Mouse (Mus musculus) adrenal gland, postnatal 14 days (tissue): ENCODE data around the gene Ptpra. TPM values are rescaled to one million over a fixed set of nuclear protein-coding genes. Genes with fewer than 3 reads are reported as not detected.

Experiments used
- DNase-seq: peaks from one replicate; pipeline ENCODE4 v3.0.0; 2021; ENCODE audit warnings: mixed read lengths
- total RNA-seq: library from RNA; stranded (reverse); gene quantifications from 2 replicates; pipeline ENCODE4 v1.2.3, GENCODE M21; 2021

Ptpra gene
- total RNA-seq, 1 experiment from 2014 or later = 101 TPM

GRCm38 (mm10) chr2:130558015-130558414 lies 107.9 kb downstream of the Ptpra start:
- DNase-seq = no peak

- DNase-seq = peak; percentile 96
Measured at GRCm38 (mm10) chr2:130563212-130564055, 113.4 kb downstream of the Ptpra start, which contains the start of gene Mrps26. Mrps26 (plus strand) TSS chr2:130563742.

- DNase-seq = no peak
Measured at GRCm38 (mm10) chr2:130564063-130564462, 114.0 kb downstream of the Ptpra start.

- no peak for DNase-seq
Measured at GRCm38 (mm10) chr2:130564983-130565382, 114.9 kb downstream of the Ptpra start.

- DNase-seq = no peak
Measured at GRCm38 (mm10) chr2:130568921-130569320, 118.8 kb downstream of the Ptpra start.

- DNase-seq = no peak
Measured at GRCm38 (mm10) chr2:130569926-130570325, 119.8 kb downstream of the Ptpra start.

GRCm38 (mm10) chr2:130574960-130575359 lies 124.9 kb downstream of the Ptpra start:
- DNase-seq = no peak

GRCm38 (mm10) chr2:130575873-130576272 lies 125.8 kb downstream of the Ptpra start, which contains the start of gene Oxt:
Oxt (plus strand) TSS chr2:130576173.
- no peak for DNase-seq

GRCm38 (mm10) chr2:130576564-130576963 lies 126.5 kb downstream of the Ptpra start:
- peak; percentile 40 for DNase-seq

- no peak for DNase-seq
Measured at GRCm38 (mm10) chr2:130577021-130577420, 126.9 kb downstream of the Ptpra start.

GRCm38 (mm10) chr2:130577632-130578031 lies 127.6 kb downstream of the Ptpra start:
- peak; percentile 64 for DNase-seq

- peak; percentile 87 for DNase-seq
Measured at GRCm38 (mm10) chr2:130578148-130578547, 128.1 kb downstream of the Ptpra start.

- no peak for DNase-seq
Measured at GRCm38 (mm10) chr2:130579791-130580190, 129.7 kb downstream of the Ptpra start.

- DNase-seq = no peak
Measured at GRCm38 (mm10) chr2:130581201-130581600, 131.1 kb downstream of the Ptpra start.

GRCm38 (mm10) chr2:130582552-130582951 lies 132.5 kb downstream of the Ptpra start, which contains the start of gene Avp:
Avp (minus strand) TSS chr2:130582554.
- no peak for DNase-seq

- DNase-seq = peak; percentile 47
Measured at GRCm38 (mm10) chr2:130583902-130584560, 134.0 kb downstream of the Ptpra start.

GRCm38 (mm10) chr2:130586016-130586415 lies 135.9 kb downstream of the Ptpra start:
- DNase-seq = no peak

GRCm38 (mm10) chr2:130588373-130588772 lies 138.3 kb downstream of the Ptpra start:
- no peak for DNase-seq

GRCm38 (mm10) chr2:130589157-130589556 lies 139.1 kb downstream of the Ptpra start:
- no peak for DNase-seq

- no peak for DNase-seq
Measured at GRCm38 (mm10) chr2:130589761-130590160, 139.7 kb downstream of the Ptpra start.

- DNase-seq = no peak
Measured at GRCm38 (mm10) chr2:130591016-130591415, 140.9 kb downstream of the Ptpra start.

GRCm38 (mm10) chr2:130595596-130595995 lies 145.5 kb downstream of the Ptpra start:
- no peak for DNase-seq

GRCm38 (mm10) chr2:130597601-130598010 lies 147.5 kb downstream of the Ptpra start:
- DNase-seq = peak; percentile 44
